Mouse (Mus musculus) liver, postnatal 0 days (tissue): ENCODE results near the gene Zfp629. TPM values are rescaled to one million over a fixed set of nuclear protein-coding genes. Genes with fewer than 3 reads are reported as not detected.

Experiments
- ATAC-seq: fragments of 200-750 bp; cut with Nextera tagmentation; 2 replicates; pipeline ENCODE4 v1.8.0; 2017; ENCODE audit warnings: mild to moderate bottlenecking, moderate library complexity
- DNase-seq: peaks from one replicate; pipeline ENCODE4 v3.0.0-alpha.2; 2016
- H3K27ac ChIP-seq: fragments of 300-500 bp; sonication (generic); 2 replicates; pipeline ENCODE4 v1.5.1; 2014; ENCODE audit warnings: antibody characterized with exemption, moderate library complexity, mild to moderate bottlenecking, low read depth
- H3K27me3 ChIP-seq: fragments of 300-500 bp; sonication (generic); 2 replicates; pipeline ENCODE4 v1.6.1; 2014; ENCODE audit warnings: low read length, control low read depth, mixed read lengths; ENCODE audit not compliant: insufficient read depth
- H3K36me3 ChIP-seq: fragments of 300-500 bp; sonication (generic); replicated peaks from 2 replicates; pipeline ENCODE4 v1.6.1; 2014; ENCODE audit warnings: mild to moderate bottlenecking, control low read depth, low read length, moderate library complexity, mixed read lengths; ENCODE audit not compliant: insufficient read depth
- H3K4me1 ChIP-seq: fragments of 300-500 bp; sonication (generic); 2 replicates; pipeline ENCODE4 v1.6.1; 2014; ENCODE audit warnings: antibody characterized with exemption, mild to moderate bottlenecking, control low read depth; ENCODE audit not compliant: insufficient read depth
- H3K4me2 ChIP-seq: fragments of 300-500 bp; sonication (generic); 2 replicates; pipeline ENCODE4 v1.6.1; 2014; ENCODE audit warnings: low read depth, mild to moderate bottlenecking, low read length, moderate library complexity, mixed read lengths
- H3K4me3 ChIP-seq: fragments of 300-500 bp; sonication (generic); 2 replicates; pipeline ENCODE4 v1.5.1; 2014; ENCODE audit warnings: low read depth, low read length
- H3K9ac ChIP-seq: fragments of 300-500 bp; sonication (generic); replicated peaks from 2 replicates; pipeline ENCODE4 v1.6.1; 2014; ENCODE audit warnings: mild to moderate bottlenecking, moderate library complexity
- H3K9me3 ChIP-seq: fragments of 300-500 bp; sonication (generic); 2 replicates; pipeline ENCODE4 v1.6.1; 2016; ENCODE audit warnings: mild to moderate bottlenecking, control low read depth, low read length, mixed read lengths
- CTCF ChIP-seq: sonication (generic); IDR thresholded peaks from 2 replicates; pipeline ENCODE4 v1.5.1; 2016; ENCODE audit warnings: antibody characterized with exemption, low read depth
- EP300 ChIP-seq: IDR thresholded peaks from 2 replicates; pipeline ENCODE4 v1.6.1; 2016; ENCODE audit warnings: antibody characterized with exemption, low read depth, mild to moderate bottlenecking
- WGBS: fragments of 180-500 bp; shearing (Covaris S2); extraction: QIAGEN DNeasy Blood & Tissue Kit; methylation state at CpG from one replicate; pipeline ENCODE4 v1.1.7; 2014; ENCODE audit not compliant: insufficient replicate concordance; 5-methylcytosine and 5-hydroxymethylcytosine counted together
- polyA plus RNA-seq: library from polyadenylated mRNA; unstranded; fragments of >200 nt; fragmentation: Nextera tagmentation; extraction: Ambion mirVana; gene quantifications from 2 replicates; pipeline ENCODE4 v1.2.1, GENCODE M21; 2015

Gene Zfp629
- 1.8 and 2.0 TPM in 2 replicates for polyA plus RNA-seq

DNA sequence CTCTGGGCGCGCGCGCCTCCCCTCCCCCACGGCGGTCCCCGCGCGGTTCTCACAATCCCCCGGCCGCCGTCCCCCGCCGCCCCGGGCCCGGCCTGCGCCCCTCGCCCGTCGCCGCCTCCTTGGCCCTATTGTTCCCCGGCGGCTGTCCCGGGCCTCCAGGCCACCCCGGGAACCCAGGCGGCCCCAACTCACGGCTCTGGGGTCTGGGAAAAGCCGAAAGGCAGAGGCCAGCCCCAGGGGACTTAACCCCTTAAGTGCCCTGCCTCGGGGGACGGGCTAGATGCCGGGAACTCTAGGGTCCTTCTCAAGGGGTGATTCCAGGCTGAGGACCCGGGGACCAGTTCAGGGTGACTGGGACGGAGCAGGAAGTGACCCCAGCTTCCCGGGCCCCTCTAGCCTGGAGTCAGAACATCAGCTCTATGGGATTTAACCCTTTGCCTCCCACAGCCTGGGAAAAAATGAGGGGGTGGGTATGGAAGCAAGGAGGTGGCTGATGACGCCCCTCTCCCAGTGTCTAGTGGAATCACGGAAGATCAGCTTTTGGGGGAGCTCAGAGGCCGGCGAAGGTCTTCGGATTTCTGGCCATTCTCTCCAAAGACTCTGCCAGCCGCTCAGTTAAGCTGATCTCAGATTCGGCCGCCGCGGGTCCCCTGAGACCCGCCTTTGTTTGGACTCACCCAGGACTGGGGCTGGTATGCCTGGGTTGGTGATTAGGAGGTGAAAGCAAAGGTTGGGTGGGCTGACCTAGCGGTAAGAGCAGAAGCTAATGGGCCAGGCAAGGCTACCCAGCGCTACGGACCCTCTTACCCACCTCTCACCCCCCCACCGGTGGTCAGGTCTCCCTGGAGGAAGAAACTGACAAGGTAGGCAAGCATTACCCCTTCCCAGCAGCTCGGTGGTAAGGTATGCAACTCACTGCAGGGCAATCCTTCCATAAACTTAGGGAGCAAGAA lies at the start of gene Zfp629:
Zfp629 (minus strand) TSS at position 907 of the 953 bp plus-strand sequence.
- TF ChIP-seq CTCF (no peak), EP300 (no peak)
- H3K36me3 ChIP-seq: peaks cover 19% of the 10 kb centered on the region
- WGBS: 1% methylated on average over 42 of the region's 50 CpGs
- ATAC-seq (peak; percentile 86), DNase-seq (peak; percentile 72)
- H3K27ac ChIP-seq: peak within 1 kb of the TSS; percentile 96
- no peaks in the 10 kb centered on the region for H3K9me3 ChIP-seq
- peak within 1 kb of the TSS; percentile 97 for H3K4me3 ChIP-seq
- no peaks in the 10 kb centered on the region for H3K27me3 ChIP-seq
- H3K4me1 ChIP-seq: peaks cover 10% of the 10 kb centered on the region
- peak within 1 kb of the TSS; percentile 78 for H3K4me2 ChIP-seq
- peak within 1 kb of the TSS; percentile 96 for H3K9ac ChIP-seq

DNA sequence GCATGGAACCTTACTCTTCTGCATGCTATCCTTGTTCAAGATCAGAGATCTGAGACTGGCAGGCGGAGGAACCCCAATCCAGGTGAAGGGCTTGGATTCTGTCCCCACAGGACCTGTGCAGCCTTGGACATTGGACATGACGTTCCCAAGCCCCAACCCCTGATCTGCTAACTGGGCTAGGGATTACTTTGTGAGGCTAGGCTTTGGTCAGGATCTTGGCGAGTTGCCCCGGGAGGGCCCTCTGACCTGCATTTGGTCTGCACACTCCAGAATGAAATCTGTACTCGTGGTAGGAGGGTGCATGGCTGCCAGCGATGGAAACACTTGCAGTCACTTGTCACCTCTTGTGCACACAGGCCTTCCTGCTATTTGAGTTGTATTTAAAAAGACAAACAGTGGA lies 47.3 kb upstream of the Zfp629 start:
- Histone ChIP-seq H3K27ac (no peak overlapping the region), H3K27me3 (no peaks in the 10 kb centered on the region), H3K9ac (no peak overlapping the region), H3K4me3 (no peak overlapping the region), H3K9me3 (no peaks in the 10 kb centered on the region), H3K4me2 (no peak overlapping the region), H3K4me1 (peaks cover 7% of the 10 kb centered on the region), H3K36me3 (no peaks in the 10 kb centered on the region)
- TF ChIP-seq EP300 (no peak), CTCF (no peak)
- ATAC-seq: peak; percentile 65
- 63% methylated on average over 6 of the region's 6 CpGs for WGBS
- peak; percentile 62 for DNase-seq

DNA sequence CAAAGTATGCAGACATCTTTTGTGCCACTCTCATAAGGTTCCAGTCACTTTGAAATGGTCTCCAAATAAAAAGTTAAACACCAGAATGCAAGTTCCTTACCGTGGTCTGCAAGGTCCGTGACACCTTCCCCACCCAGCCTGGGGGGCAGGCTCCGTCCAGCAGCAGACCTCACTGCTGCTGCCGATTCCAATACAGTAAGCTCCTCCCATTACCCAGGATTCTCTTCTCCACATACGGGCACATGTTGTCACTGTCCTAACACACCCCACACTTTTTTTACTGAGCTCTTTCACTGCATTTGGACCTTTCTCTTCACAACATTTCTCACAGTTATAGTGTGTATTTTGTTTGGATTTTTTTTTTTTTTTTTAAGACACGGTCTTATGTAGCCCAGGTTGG lies 46.2 kb upstream of the Zfp629 start:
- no peak overlapping the region for H3K4me2 ChIP-seq
- ATAC-seq (no peak), DNase-seq (no peak)
- no peaks in the 10 kb centered on the region for H3K27me3 ChIP-seq
- WGBS: 74% methylated on average over 6 of the region's 6 CpGs
- no peaks in the 10 kb centered on the region for H3K9me3 ChIP-seq
- H3K4me3 ChIP-seq: no peak overlapping the region
- H3K36me3 ChIP-seq: no peaks in the 10 kb centered on the region
- H3K27ac ChIP-seq: no peak overlapping the region
- no peak overlapping the region for H3K9ac ChIP-seq
- H3K4me1 ChIP-seq: peaks cover 7% of the 10 kb centered on the region
- TF ChIP-seq EP300 (no peak), CTCF (no peak)

DNA sequence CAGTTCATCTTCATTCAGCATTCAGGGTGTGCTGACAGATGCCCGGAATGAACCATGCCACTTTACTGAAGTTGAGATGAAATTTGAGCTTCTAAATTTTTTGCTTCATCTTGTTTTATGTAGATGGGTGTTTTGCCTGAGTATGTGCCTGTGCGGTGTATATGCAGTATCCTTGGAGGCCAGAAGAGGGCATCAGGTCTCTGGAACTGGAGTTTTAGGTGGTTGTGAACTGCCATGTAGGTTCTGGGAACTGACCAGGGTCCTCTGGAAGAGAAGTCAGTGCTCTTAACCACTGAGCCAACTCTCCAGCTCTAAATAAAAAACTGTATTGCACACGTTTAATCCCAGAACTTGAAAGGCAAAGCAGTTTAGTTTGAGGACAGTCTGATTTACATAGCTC lies 45.3 kb upstream of the Zfp629 start:
- 89% methylated on average over 3 of the region's 3 CpGs for WGBS
- no peak overlapping the region for H3K4me3 ChIP-seq
- DNase-seq (no peak), ATAC-seq (no peak)
- H3K4me1 ChIP-seq: peaks cover 3% of the 10 kb centered on the region; the same call in 1 of the 2 replicates
- no peaks in the 10 kb centered on the region for H3K9me3 ChIP-seq
- H3K36me3 ChIP-seq: no peaks in the 10 kb centered on the region
- no peak for TF ChIP-seq EP300
- TF ChIP-seq CTCF: peak; percentile 49
- H3K27ac ChIP-seq: no peak overlapping the region
- H3K9ac ChIP-seq: no peak overlapping the region
- no peak overlapping the region for H3K4me2 ChIP-seq
- H3K27me3 ChIP-seq: no peaks in the 10 kb centered on the region

DNA sequence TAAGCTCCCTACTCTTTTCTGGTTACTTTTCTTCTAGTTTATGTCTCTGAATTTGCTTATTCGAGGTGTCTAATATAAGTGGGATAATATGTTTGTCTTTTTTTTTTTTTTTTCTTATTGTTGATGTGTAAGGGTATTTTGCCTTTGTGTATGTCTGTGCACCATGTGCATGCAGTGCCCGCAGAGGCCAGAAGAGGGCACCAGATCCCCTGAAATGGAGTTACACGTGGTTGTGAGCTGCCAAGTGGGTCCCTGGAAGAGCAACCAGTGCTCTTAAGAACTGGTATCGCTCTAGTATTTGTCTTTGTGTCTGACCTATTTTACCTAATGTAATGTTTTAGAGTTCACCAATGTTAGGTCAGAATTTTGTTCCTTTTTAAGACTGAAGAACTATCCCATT lies 41.3 kb upstream of the Zfp629 start:
- Histone ChIP-seq H3K27me3 (no peaks in the 10 kb centered on the region), H3K4me2 (no peak overlapping the region), H3K4me3 (no peak overlapping the region), H3K4me1 (no peaks in the 10 kb centered on the region), H3K27ac (no peak overlapping the region), H3K9me3 (no peaks in the 10 kb centered on the region), H3K9ac (no peak overlapping the region), H3K36me3 (no peaks in the 10 kb centered on the region)
- 33% methylated on average over 4 of the region's 4 CpGs for WGBS
- ATAC-seq (peak; percentile 62; the same call in 1 of the 2 replicates), DNase-seq (peak; percentile 88)
- TF ChIP-seq CTCF (peak; percentile 92), EP300 (no peak)

DNA sequence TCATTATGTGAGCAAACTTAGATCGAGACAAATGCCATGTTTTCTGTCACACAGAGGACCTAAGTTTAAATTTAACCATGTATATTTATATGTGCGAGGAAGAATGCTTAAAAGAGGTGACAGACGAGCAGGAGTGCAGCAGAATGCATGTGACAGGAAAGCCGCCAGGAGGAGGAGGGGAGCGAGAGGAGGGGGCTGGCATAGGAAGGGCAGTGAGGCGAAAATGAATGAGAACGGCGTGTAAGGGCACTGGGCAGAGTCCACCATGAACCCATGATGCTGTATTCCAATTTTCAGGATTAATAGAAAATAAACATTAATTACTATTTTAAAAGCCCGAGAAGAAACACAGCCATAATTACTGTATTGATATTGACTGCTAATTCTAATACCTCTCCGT lies 38.7 kb upstream of the Zfp629 start:
- Histone ChIP-seq H3K9ac (no peak overlapping the region), H3K36me3 (no peaks in the 10 kb centered on the region), H3K27ac (no peak overlapping the region), H3K4me1 (no peaks in the 10 kb centered on the region), H3K4me2 (no peak overlapping the region), H3K4me3 (no peak overlapping the region), H3K27me3 (no peaks in the 10 kb centered on the region), H3K9me3 (no peaks in the 10 kb centered on the region)
- DNase-seq: no peak
- WGBS: 72% methylated on average over 10 of the region's 10 CpGs
- no peak for TF ChIP-seq EP300
- TF ChIP-seq CTCF: no peak
- ATAC-seq: no peak
